Mouse (Mus musculus): Measurements from ENCODE around the gene Nfya. TPM values are rescaled to one million over a fixed set of nuclear protein-coding genes. Genes with fewer than 3 reads are reported as not detected.

Gene Nfya
- polyA plus RNA-seq, 1 experiment: 73.8 TPM

DNA sequence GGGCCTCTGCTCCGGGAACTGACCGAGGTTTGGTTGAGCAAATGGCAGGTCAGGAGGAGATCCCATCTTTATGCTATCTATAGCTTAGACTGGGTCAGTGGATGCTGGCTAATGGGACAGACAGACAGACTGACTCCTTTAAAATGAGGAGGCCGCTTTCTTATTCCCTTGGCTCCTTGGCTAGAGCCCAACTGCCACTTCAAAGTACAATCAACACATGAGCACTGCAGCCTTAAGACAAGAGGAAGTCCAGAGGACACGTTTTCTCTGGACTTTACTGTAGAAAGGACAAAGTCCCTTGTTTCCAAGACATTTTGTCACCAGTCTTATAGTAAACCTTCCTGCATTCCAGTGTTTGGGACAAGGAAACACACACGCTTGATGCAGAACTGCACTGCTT, 18.3 kb downstream of the Nfya start:
- peaks cover 1% of the 10 kb centered on the region; the same call in 1 of the 2 replicates for H3K36me3 ChIP-seq (ENCODE audit: control insufficient read depth, insufficient read depth, low read length)
- H3K4me3 ChIP-seq (ENCODE audit: control insufficient read depth, low read depth, low read length): no peak overlapping the region
- TF ChIP-seq POLR2A (IDR thresholded peaks at IDR 0.05; ENCODE audit: control insufficient read depth, low read depth, low read length) (no peak), CTCF (IDR thresholded peaks at IDR 0.05; ENCODE audit: control insufficient read depth, insufficient read depth, insufficient replicate concordance, low read depth, low read length) (no peak)
- H3K27ac ChIP-seq (ENCODE audit: control insufficient read depth, insufficient read depth, low read depth, low read length): no peak overlapping the region
- H3K4me1 ChIP-seq (ENCODE audit: control insufficient read depth, insufficient read depth, low read length): no peaks in the 10 kb centered on the region
- H3K27me3 ChIP-seq (ENCODE audit: control insufficient read depth, insufficient read depth, low read length): no peaks in the 10 kb centered on the region

DNA sequence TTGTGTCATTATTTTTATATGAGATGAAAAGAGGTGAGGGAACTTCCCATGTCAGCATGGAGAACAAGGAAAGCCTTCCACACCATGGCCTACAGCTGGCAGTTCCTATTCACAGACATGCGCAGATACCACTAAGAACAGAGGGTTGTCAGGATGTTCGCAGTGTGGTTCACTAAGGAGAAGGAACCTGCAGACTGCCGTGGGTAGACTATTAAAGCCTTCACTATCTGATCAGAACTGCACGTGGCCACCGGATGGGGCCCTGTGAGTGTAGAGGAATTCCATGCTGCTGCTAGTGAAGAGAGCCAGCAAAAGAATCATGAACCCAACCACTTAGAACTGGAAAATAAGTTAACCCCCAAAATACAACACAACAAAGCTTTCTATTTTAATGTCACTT, 20.3 kb downstream of the Nfya start:
- no peak for TF ChIP-seq CTCF (IDR thresholded peaks at IDR 0.05; ENCODE audit: control insufficient read depth, insufficient read depth, insufficient replicate concordance, low read depth, low read length)
- Histone ChIP-seq H3K4me1 (ENCODE audit: control insufficient read depth, insufficient read depth, low read length) (no peaks in the 10 kb centered on the region), H3K4me3 (ENCODE audit: control insufficient read depth, low read depth, low read length) (no peak overlapping the region), H3K27ac (ENCODE audit: control insufficient read depth, insufficient read depth, low read depth, low read length) (no peak overlapping the region), H3K36me3 (ENCODE audit: control insufficient read depth, insufficient read depth, low read length) (no peaks in the 10 kb centered on the region; the same call in 1 of the 2 replicates), H3K27me3 (ENCODE audit: control insufficient read depth, insufficient read depth, low read length) (no peaks in the 10 kb centered on the region)

- Histone ChIP-seq H3K4me3 (ENCODE audit: control insufficient read depth, low read depth, low read length) (no peak overlapping the region), H3K4me1 (ENCODE audit: control insufficient read depth, insufficient read depth, low read length) (no peaks in the 10 kb centered on the region), H3K36me3 (ENCODE audit: control insufficient read depth, insufficient read depth, low read length) (no peaks in the 10 kb centered on the region; the same call in 1 of the 2 replicates), H3K27me3 (ENCODE audit: control insufficient read depth, insufficient read depth, low read length) (no peaks in the 10 kb centered on the region), H3K27ac (ENCODE audit: control insufficient read depth, insufficient read depth, low read depth, low read length) (no peak overlapping the region)
- TF ChIP-seq CTCF (IDR thresholded peaks at IDR 0.05; ENCODE audit: control insufficient read depth, insufficient read depth, insufficient replicate concordance, low read depth, low read length) (no peak), POLR2A (IDR thresholded peaks at IDR 0.05; ENCODE audit: control insufficient read depth, low read depth, low read length) (no peak)
These were observed 21.0 kb downstream of the Nfya start for GRCm38 (mm10) chr17:48388666-48389065.

GRCm38 (mm10) chr17:48385786-48386461, 23.8 kb downstream of the Nfya start:
- H3K27ac ChIP-seq (ENCODE audit: control insufficient read depth, insufficient read depth, low read depth, low read length): no peak overlapping the region
- TF ChIP-seq POLR2A (IDR thresholded peaks at IDR 0.05; ENCODE audit: control insufficient read depth, low read depth, low read length) (no peak), CTCF (IDR thresholded peaks at IDR 0.05; ENCODE audit: control insufficient read depth, insufficient read depth, insufficient replicate concordance, low read depth, low read length) (no peak)
- no peaks in the 10 kb centered on the region for H3K4me1 ChIP-seq (ENCODE audit: control insufficient read depth, insufficient read depth, low read length)
- H3K4me3 ChIP-seq (ENCODE audit: control insufficient read depth, low read depth, low read length): no peak overlapping the region
- no peaks in the 10 kb centered on the region for H3K36me3 ChIP-seq (ENCODE audit: control insufficient read depth, insufficient read depth, low read length)
- H3K27me3 ChIP-seq (ENCODE audit: control insufficient read depth, insufficient read depth, low read length): no peaks in the 10 kb centered on the region

- H3K4me3 ChIP-seq (ENCODE audit: control insufficient read depth, low read depth, low read length): no peak overlapping the region
- no peaks in the 10 kb centered on the region for H3K4me1 ChIP-seq (ENCODE audit: control insufficient read depth, insufficient read depth, low read length)
- TF ChIP-seq CTCF (IDR thresholded peaks at IDR 0.05; ENCODE audit: control insufficient read depth, insufficient read depth, insufficient replicate concordance, low read depth, low read length) (no peak), POLR2A (IDR thresholded peaks at IDR 0.05; ENCODE audit: control insufficient read depth, low read depth, low read length) (no peak)
- H3K36me3 ChIP-seq (ENCODE audit: control insufficient read depth, insufficient read depth, low read length): no peaks in the 10 kb centered on the region
- H3K27me3 ChIP-seq (ENCODE audit: control insufficient read depth, insufficient read depth, low read length): no peaks in the 10 kb centered on the region
- H3K27ac ChIP-seq (ENCODE audit: control insufficient read depth, insufficient read depth, low read depth, low read length): no peak overlapping the region
These were observed 30.7 kb downstream of the Nfya start for GRCm38 (mm10) chr17:48379050-48379449.

GRCm38 (mm10) chr17:48376102-48376501, 33.6 kb downstream of the Nfya start:
- H3K27me3 ChIP-seq (ENCODE audit: control insufficient read depth, insufficient read depth, low read length): no peaks in the 10 kb centered on the region
- H3K4me1 ChIP-seq (ENCODE audit: control insufficient read depth, insufficient read depth, low read length): no peaks in the 10 kb centered on the region
- TF ChIP-seq POLR2A (IDR thresholded peaks at IDR 0.05; ENCODE audit: control insufficient read depth, low read depth, low read length): no peak
- TF ChIP-seq CTCF (IDR thresholded peaks at IDR 0.05; ENCODE audit: control insufficient read depth, insufficient read depth, insufficient replicate concordance, low read depth, low read length): no peak
- no peak overlapping the region for H3K27ac ChIP-seq (ENCODE audit: control insufficient read depth, insufficient read depth, low read depth, low read length)
- H3K4me3 ChIP-seq (ENCODE audit: control insufficient read depth, low read depth, low read length): no peak overlapping the region
- H3K36me3 ChIP-seq (ENCODE audit: control insufficient read depth, insufficient read depth, low read length): no peaks in the 10 kb centered on the region

- Histone ChIP-seq H3K27ac (ENCODE audit: control insufficient read depth, insufficient read depth, low read depth, low read length) (no peak overlapping the region), H3K36me3 (ENCODE audit: control insufficient read depth, insufficient read depth, low read length) (no peaks in the 10 kb centered on the region), H3K4me1 (ENCODE audit: control insufficient read depth, insufficient read depth, low read length) (no peaks in the 10 kb centered on the region), H3K4me3 (ENCODE audit: control insufficient read depth, low read depth, low read length) (no peak overlapping the region), H3K27me3 (ENCODE audit: control insufficient read depth, insufficient read depth, low read length) (no peaks in the 10 kb centered on the region)
- TF ChIP-seq CTCF (IDR thresholded peaks at IDR 0.05; ENCODE audit: control insufficient read depth, insufficient read depth, insufficient replicate concordance, low read depth, low read length) (no peak), POLR2A (IDR thresholded peaks at IDR 0.05; ENCODE audit: control insufficient read depth, low read depth, low read length) (no peak)
These were observed 36.7 kb downstream of the Nfya start for GRCm38 (mm10) chr17:48372987-48373386.

Data from testis, adult 2 months (tissue).